Mouse (Mus musculus) forebrain, embryonic 10.5 days (tissue): ENCODE results near the gene Lpgat1. TPM values are rescaled to one million over a fixed set of nuclear protein-coding genes. Genes with fewer than 3 reads are reported as not detected.

ENCODE experiments used
- DNase-seq: peaks from one replicate; pipeline ENCODE4 v3.0.0-alpha.2; 2017; ENCODE audit warnings: low spot score; ENCODE audit errors: extremely low spot score
- H3K27ac ChIP-seq: fragments of 300-500 bp; sonication (generic); 2 replicates; pipeline ENCODE4 v1.5.1; 2016; ENCODE audit warnings: mild to moderate bottlenecking
- H3K27me3 ChIP-seq: fragments of 300-500 bp; sonication (generic); 2 replicates; pipeline ENCODE4 v1.6.1; 2016; ENCODE audit warnings: mild to moderate bottlenecking; ENCODE audit not compliant: poor library complexity, severe bottlenecking
- H3K36me3 ChIP-seq: fragments of 300-500 bp; sonication (generic); replicated peaks from 2 replicates; pipeline ENCODE4 v1.6.1; 2016; ENCODE audit warnings: mild to moderate bottlenecking, moderate library complexity
- H3K4me1 ChIP-seq: fragments of 300-500 bp; sonication (generic); 2 replicates; pipeline ENCODE4 v1.6.1; 2016
- H3K4me3 ChIP-seq: fragments of 300-500 bp; sonication (generic); 2 replicates; pipeline ENCODE4 v1.5.1; 2016; ENCODE audit warnings: mild to moderate bottlenecking, moderate library complexity
- H3K9me3 ChIP-seq: fragments of 300-500 bp; sonication (generic); 2 replicates; pipeline ENCODE4 v1.6.1; 2016; ENCODE audit warnings: mild to moderate bottlenecking, moderate library complexity
- WGBS: fragments of 180-500 bp; shearing (Covaris S2); methylation state at CpG from one replicate; pipeline ENCODE4 v1.1.7; 2016; 5-methylcytosine and 5-hydroxymethylcytosine counted together
- polyA plus RNA-seq: library from polyadenylated mRNA; unstranded; fragments of >200 nt; fragmentation: Nextera tagmentation; extraction: Ambion mirVana; gene quantifications from 2 replicates; pipeline ENCODE4 v1.2.1, GENCODE M21; 2016

The Lpgat1 gene
- polyA plus RNA-seq, 1 experiment from 2014 or later: 21.4 TPM

DNA sequence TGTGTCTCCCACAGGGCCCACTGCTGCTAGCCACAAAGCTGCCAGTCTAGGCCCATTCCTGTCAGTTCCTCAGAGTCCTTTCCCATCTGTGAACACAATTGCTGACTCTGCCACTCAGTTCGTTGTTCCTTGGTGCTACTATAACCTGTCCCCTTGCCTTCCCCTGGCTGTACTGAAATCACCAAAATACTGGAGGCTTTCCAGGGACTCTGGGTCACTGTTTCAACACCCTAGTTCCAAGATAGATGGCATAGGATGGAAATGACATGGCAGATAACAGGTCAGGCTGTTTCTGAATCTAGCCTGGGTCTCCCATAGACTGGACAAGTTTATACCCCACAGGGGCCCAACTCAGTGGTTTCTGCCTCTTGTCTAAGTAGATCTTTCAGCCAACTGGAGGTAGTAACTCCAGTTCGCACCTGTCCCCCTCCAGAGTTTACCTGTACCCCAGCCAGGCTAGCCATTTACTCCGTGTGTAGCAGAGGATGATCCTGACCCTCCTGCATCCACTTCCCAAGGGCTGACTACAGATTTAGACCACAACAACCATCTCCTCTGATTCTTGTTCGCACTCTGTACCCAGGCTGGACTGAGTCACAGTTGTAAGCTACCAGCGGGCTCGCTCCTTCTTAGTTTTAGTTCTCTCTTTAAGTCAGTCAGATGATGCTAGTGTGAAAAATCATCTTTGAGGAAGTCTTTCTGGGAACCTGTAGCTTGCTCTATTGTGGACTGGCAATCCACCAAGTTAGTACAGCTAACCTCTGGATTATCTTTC, 23.1 kb downstream of the Lpgat1 start:
- H3K4me1 ChIP-seq: no peaks in the 10 kb centered on the region
- 92% methylated on average over 6 of the region's 6 CpGs for WGBS

GRCm38 (mm10) chr1:191741635-191742034, 24.0 kb downstream of the Lpgat1 start:
- no peak overlapping the region for H3K4me3 ChIP-seq
- no peaks in the 10 kb centered on the region for H3K27me3 ChIP-seq
- 92% methylated on average over 4 of the region's 4 CpGs for WGBS
- H3K4me1 ChIP-seq: no peaks in the 10 kb centered on the region
- H3K36me3 ChIP-seq: peaks cover 21% of the 10 kb centered on the region
- H3K9me3 ChIP-seq: no peaks in the 10 kb centered on the region
- DNase-seq: no peak
- H3K27ac ChIP-seq: no peak overlapping the region

More for the DNA sequence above, 23.1 kb downstream of the Lpgat1 start:
- Histone ChIP-seq H3K9me3 (no peaks in the 10 kb centered on the region), H3K27me3 (no peaks in the 10 kb centered on the region), H3K4me3 (no peak overlapping the region), H3K27ac (no peak overlapping the region), H3K36me3 (peaks cover 17% of the 10 kb centered on the region)
- DNase-seq: no peak

DNA sequence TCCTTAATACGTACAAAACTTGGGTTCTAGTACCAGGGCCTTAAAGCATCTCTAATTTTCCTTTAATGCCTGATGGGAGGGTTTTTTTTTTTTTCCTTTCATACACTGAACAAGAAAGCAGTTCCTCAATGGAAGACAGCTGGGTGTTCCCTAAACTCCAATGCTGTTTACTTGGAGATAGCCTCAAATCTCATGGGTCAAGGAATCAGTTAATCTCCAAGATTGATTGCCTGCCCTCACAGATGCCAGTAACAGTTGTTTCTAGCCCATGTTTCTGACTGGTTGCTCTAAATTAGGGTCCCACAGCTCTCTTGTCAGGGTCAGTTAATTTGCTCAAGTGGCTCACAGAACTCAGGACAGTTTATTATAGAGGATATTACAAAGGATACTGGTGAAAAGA, 30.8 kb downstream of the Lpgat1 start:
- Histone ChIP-seq H3K9me3 (no peaks in the 10 kb centered on the region; the same call in 1 of the 2 replicates), H3K27ac (no peak overlapping the region), H3K4me3 (no peak overlapping the region), H3K36me3 (peaks cover 41% of the 10 kb centered on the region), H3K27me3 (no peaks in the 10 kb centered on the region), H3K4me1 (peaks cover 11% of the 10 kb centered on the region)
- no peak for DNase-seq
- 43% methylated on average over 1 of the region's 1 CpGs for WGBS

GRCm38 (mm10) chr1:191756520-191757199, 39.0 kb downstream of the Lpgat1 start:
- WGBS: 92% methylated on average over 3 of the region's 3 CpGs
- DNase-seq: no peak
- no peak overlapping the region for H3K27ac ChIP-seq
- H3K4me3 ChIP-seq: no peak overlapping the region
- no peaks in the 10 kb centered on the region for H3K4me1 ChIP-seq
- peaks cover 8% of the 10 kb centered on the region; the same call in 1 of the 2 replicates for H3K9me3 ChIP-seq
- no peaks in the 10 kb centered on the region for H3K27me3 ChIP-seq
- peaks cover 72% of the 10 kb centered on the region for H3K36me3 ChIP-seq

DNA sequence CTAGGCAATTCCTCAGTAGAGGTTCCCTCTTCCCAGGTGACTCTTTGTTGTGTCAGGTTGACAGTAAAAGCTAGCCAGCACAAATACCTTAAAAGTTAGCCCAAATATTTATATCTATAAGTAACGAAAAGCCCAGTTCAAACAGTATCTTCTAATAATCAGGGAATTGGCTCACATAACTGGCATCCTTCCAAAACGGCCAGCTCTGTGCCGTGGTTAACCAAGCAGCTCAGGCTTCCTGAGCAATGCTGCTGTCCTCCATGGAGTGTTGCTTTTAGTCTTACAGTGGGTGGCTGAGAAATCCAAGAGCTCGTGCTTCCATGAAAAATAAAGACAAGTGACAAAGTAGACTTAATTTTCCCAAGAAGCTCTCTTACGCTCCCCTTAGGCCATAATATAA, 56.5 kb downstream of the Lpgat1 start:
- 91% methylated on average over 5 of the region's 5 CpGs for WGBS
- no peaks in the 10 kb centered on the region for H3K9me3 ChIP-seq
- no peaks in the 10 kb centered on the region for H3K27me3 ChIP-seq
- no peak for DNase-seq
- no peak overlapping the region for H3K27ac ChIP-seq
- H3K4me1 ChIP-seq: peaks cover 8% of the 10 kb centered on the region; the same call in 1 of the 2 replicates
- H3K36me3 ChIP-seq: peaks cover 61% of the 10 kb centered on the region
- H3K4me3 ChIP-seq: no peak overlapping the region

DNA sequence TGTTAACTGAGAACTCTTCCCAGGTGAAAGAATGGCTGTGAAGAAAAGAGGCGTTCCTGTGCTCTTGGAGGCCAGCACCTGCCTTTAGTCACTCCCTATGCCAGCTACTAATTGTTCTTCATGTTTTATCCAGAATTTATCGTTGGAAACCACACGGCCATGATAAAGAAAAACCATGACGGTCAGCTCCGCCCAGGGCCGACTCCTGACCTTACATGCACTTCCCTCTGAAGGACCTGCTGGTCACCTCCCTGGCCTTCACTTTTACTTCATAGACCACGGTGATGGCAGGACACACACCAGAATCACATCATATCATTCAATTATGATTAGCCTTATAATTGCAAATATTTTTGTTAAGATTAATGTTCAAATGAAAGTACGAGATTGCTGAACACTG, 57.5 kb downstream of the Lpgat1 start:
- WGBS: 89% methylated on average over 8 of the region's 8 CpGs
- no peaks in the 10 kb centered on the region for H3K27me3 ChIP-seq
- H3K4me3 ChIP-seq: no peak overlapping the region
- H3K4me1 ChIP-seq: peaks cover 8% of the 10 kb centered on the region; the same call in 1 of the 2 replicates
- no peaks in the 10 kb centered on the region for H3K9me3 ChIP-seq
- no peak overlapping the region for H3K27ac ChIP-seq
- peaks cover 70% of the 10 kb centered on the region for H3K36me3 ChIP-seq
- DNase-seq: no peak

- Histone ChIP-seq H3K4me3 (no peak overlapping the region), H3K36me3 (peaks cover 76% of the 10 kb centered on the region), H3K9me3 (no peaks in the 10 kb centered on the region), H3K27ac (no peak overlapping the region), H3K4me1 (peaks cover 8% of the 10 kb centered on the region; the same call in 1 of the 2 replicates), H3K27me3 (no peaks in the 10 kb centered on the region)
- WGBS: 69% methylated on average over 8 of the region's 8 CpGs
- DNase-seq: no peak
These were observed 59.9 kb downstream of the Lpgat1 start for GRCm38 (mm10) chr1:191777521-191777920.

- H3K27ac ChIP-seq: no peak overlapping the region
- peaks cover 60% of the 10 kb centered on the region for H3K36me3 ChIP-seq
- no peak overlapping the region for H3K4me3 ChIP-seq
- 96% methylated on average over 1 of the region's 1 CpGs for WGBS
- no peaks in the 10 kb centered on the region for H3K9me3 ChIP-seq
- H3K27me3 ChIP-seq: no peaks in the 10 kb centered on the region
- no peak for DNase-seq
- H3K4me1 ChIP-seq: peaks cover 18% of the 10 kb centered on the region
These were observed 62.8 kb downstream of the Lpgat1 start for GRCm38 (mm10) chr1:191780470-191780869.

GRCm38 (mm10) chr1:191785108-191785507, 67.5 kb downstream of the Lpgat1 start:
- no peak for DNase-seq
- H3K27me3 ChIP-seq: no peaks in the 10 kb centered on the region
- 63% methylated on average over 11 of the region's 11 CpGs for WGBS
- H3K9me3 ChIP-seq: peaks cover 12% of the 10 kb centered on the region
- peaks cover 28% of the 10 kb centered on the region for H3K4me1 ChIP-seq
- peaks cover 19% of the 10 kb centered on the region for H3K36me3 ChIP-seq
- H3K4me3 ChIP-seq: no peak overlapping the region
- no peak overlapping the region for H3K27ac ChIP-seq

- no peaks in the 10 kb centered on the region for H3K27me3 ChIP-seq
- peaks cover 28% of the 10 kb centered on the region for H3K4me1 ChIP-seq
- no peak for DNase-seq
- H3K9me3 ChIP-seq: peaks cover 14% of the 10 kb centered on the region
- no peak overlapping the region for H3K4me3 ChIP-seq
- no peak overlapping the region for H3K27ac ChIP-seq
- H3K36me3 ChIP-seq: peaks cover 10% of the 10 kb centered on the region
- WGBS: 70% methylated on average over 6 of the region's 6 CpGs
These were observed 68.6 kb downstream of the Lpgat1 start for GRCm38 (mm10) chr1:191786255-191786654.

DNA sequence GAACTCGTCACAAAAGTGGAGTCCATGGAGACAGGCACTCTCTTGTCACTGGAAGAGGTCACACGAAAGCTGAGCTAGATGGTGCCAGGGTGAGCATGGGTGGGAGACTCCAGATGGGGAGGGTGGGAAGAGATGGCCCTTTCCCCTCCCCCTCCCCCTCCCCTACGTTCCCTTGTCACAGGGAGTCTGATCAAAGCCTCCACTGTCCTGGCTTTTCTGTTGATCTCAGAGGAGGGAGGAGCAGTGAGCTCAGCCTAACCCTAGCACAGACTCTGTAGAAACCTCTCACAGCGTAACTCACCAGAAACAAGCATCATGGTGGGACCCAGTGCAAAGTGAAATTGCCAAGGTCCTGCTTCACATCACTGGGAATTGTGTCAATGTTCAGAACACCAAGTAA, 69.7 kb downstream of the Lpgat1 start:
- Histone ChIP-seq H3K27me3 (no peaks in the 10 kb centered on the region), H3K36me3 (peaks cover 10% of the 10 kb centered on the region; the same call in 1 of the 2 replicates), H3K9me3 (peaks cover 14% of the 10 kb centered on the region), H3K4me3 (no peak overlapping the region), H3K4me1 (peaks cover 28% of the 10 kb centered on the region), H3K27ac (no peak overlapping the region)
- WGBS: 48% methylated on average over 4 of the region's 4 CpGs
- DNase-seq: no peak

- Histone ChIP-seq H3K4me1 (no peaks in the 10 kb centered on the region), H3K9me3 (peaks cover 14% of the 10 kb centered on the region), H3K4me3 (no peak overlapping the region), H3K36me3 (peaks cover 3% of the 10 kb centered on the region; the same call in 1 of the 2 replicates), H3K27me3 (no peaks in the 10 kb centered on the region), H3K27ac (no peak overlapping the region)
- DNase-seq: no peak
- WGBS: 86% methylated on average over 8 of the region's 8 CpGs
These were observed 75.4 kb downstream of the Lpgat1 start for GRCm38 (mm10) chr1:191792991-191793390.
